Mouse (Mus musculus): Measurements from ENCODE around the gene Thyn1. TPM values are rescaled to one million over a fixed set of nuclear protein-coding genes. Genes with fewer than 3 reads are reported as not detected.

Gene Thyn1
- polyA plus RNA-seq, 1 experiment from 2014 or later, result 130 TPM

DNA sequence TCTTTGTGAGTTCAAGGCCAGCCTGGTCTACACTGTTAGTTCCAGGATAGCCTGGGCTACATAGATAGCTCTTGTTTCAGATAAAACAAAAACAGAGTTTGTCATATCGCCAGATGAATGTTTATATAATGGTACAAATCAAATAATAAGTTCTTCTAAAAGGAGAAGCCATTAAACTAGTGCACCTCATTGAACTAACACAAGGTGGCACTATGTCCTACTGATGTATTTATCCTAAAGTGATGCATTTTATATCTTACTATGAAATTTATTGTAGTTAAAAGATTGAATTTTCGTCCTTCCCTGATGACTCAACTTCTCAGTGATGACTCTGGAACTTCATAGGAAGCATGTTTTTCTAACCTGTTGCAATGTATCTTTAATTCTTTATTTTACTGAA is 50.0 kb downstream of the Thyn1 start:
- Histone ChIP-seq H3K27ac (replicated peaks) (no peak overlapping the region), H3K4me2 (no peak overlapping the region), H3K36me3 (peaks cover 63% of the 10 kb centered on the region), H3K4me3 (no peak overlapping the region), H3K27me3 (no peaks in the 10 kb centered on the region), H3K4me1 (replicated peaks) (no peaks in the 10 kb centered on the region), H3K9me3 (no peaks in the 10 kb centered on the region), H3K9ac (no peak overlapping the region)
- ATAC-seq (ENCODE audit: low FRiP score, low read depth), result no peak
- 88% methylated on average over 2 of the region's 2 CpGs for whole genome bisulfite sequencing

Other genes with a start within 250 kb of the Thyn1 start
- 2.0 and 2.5 TPM in 2 replicates for gene Glb1l2, start 193.2 kb upstream of the Thyn1 start, polyA plus RNA-seq (2015; fragmentation: Nextera tagmentation; extraction: Ambion mirVana)
- gene Glb1l3, start 138.8 kb upstream of the Thyn1 start, polyA plus RNA-seq (2015; fragmentation: Nextera tagmentation; extraction: Ambion mirVana), result not detected in 2 replicates
- 0.16 and 0.47 TPM in 2 replicates for gene Gm1110, start 76.6 kb upstream of the Thyn1 start, polyA plus RNA-seq (2015; fragmentation: Nextera tagmentation; extraction: Ambion mirVana)
- 36.1 and 41.7 TPM in 2 replicates for gene Acad8, start 144 bp upstream of the Thyn1 start, polyA plus RNA-seq (2015; fragmentation: Nextera tagmentation; extraction: Ambion mirVana)
- 84.8 and 90.7 TPM in 2 replicates for gene Vps26b, start 30.4 kb downstream of the Thyn1 start, polyA plus RNA-seq (2015; fragmentation: Nextera tagmentation; extraction: Ambion mirVana)
- 15.4 and 16.6 TPM in 2 replicates for gene Ncapd3, start 30.5 kb downstream of the Thyn1 start, polyA plus RNA-seq (2015; fragmentation: Nextera tagmentation; extraction: Ambion mirVana)
- 46.7 and 49.9 TPM in 2 replicates for gene Jam3, start 155.7 kb downstream of the Thyn1 start, polyA plus RNA-seq (2015; fragmentation: Nextera tagmentation; extraction: Ambion mirVana)

Data from hindbrain, embryonic 15.5 days (tissue).